Mouse (Mus musculus) heart, embryonic 10.5 days (tissue): ENCODE results near the gene Prss57. TPM values are rescaled to one million over a fixed set of nuclear protein-coding genes. Genes with fewer than 3 reads are reported as not detected.
A peak's percentile ranks its signal among the peaks of the same experiment; 100 is the strongest.

Experiments used
- DNase-seq: peaks from one replicate; pipeline ENCODE4 v3.0.0-alpha.2; 2017; ENCODE audit warnings: low spot score
- H3K27ac ChIP-seq: fragments of 300-500 bp; sonication (generic); 2 replicates; pipeline ENCODE4 v1.5.1; 2016; ENCODE audit warnings: mild to moderate bottlenecking
- H3K27me3 ChIP-seq: fragments of 300-500 bp; sonication (generic); 2 replicates; pipeline ENCODE4 v1.6.1; 2016; ENCODE audit warnings: mild to moderate bottlenecking; ENCODE audit not compliant: poor library complexity, insufficient read depth, severe bottlenecking
- H3K36me3 ChIP-seq: fragments of 300-500 bp; sonication (generic); 2 replicates; pipeline ENCODE4 v1.6.1; 2016; ENCODE audit warnings: mild to moderate bottlenecking, moderate library complexity
- H3K4me1 ChIP-seq: fragments of 300-500 bp; sonication (generic); 2 replicates; pipeline ENCODE4 v1.6.1; 2016; ENCODE audit warnings: mild to moderate bottlenecking
- H3K4me3 ChIP-seq: fragments of 300-500 bp; sonication (generic); 2 replicates; pipeline ENCODE4 v1.5.1; 2016; ENCODE audit warnings: mild to moderate bottlenecking, moderate library complexity
- H3K9me3 ChIP-seq: fragments of 300-500 bp; sonication (generic); 2 replicates; pipeline ENCODE4 v1.6.1; 2016; ENCODE audit warnings: mild to moderate bottlenecking, moderate library complexity
- WGBS: fragments of 180-500 bp; shearing (Covaris S2); methylation state at CpG from one replicate; pipeline ENCODE4 v1.1.7; 2016; 5-methylcytosine and 5-hydroxymethylcytosine counted together
- polyA plus RNA-seq: library from polyadenylated mRNA; unstranded; fragments of >200 nt; fragmentation: Nextera tagmentation; extraction: Ambion mirVana; gene quantifications from 2 replicates; pipeline ENCODE4 v1.2.1, GENCODE M21; 2016

Prss57 gene
- polyA plus RNA-seq, 1 experiment from 2014 or later, result not detected

DNA sequence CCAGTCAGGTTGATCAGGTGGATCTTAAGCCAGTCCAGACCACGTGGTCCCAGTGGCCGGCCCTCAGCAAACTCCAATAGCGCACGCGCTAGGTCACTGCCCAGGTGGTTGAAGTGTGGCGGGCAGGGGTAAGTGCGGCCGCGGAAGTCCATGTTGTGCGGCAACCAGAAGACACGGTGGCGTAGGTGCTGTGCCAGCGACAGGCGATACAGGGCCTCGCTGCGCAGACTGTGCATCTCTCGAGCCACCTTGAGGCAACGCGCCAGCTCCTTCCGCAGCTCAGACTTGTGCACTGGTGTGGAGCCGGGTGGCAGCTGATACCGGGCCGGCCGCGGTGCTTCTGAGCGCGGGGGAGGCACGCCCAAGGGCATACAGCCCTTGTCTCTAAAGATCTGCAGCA lies 51.5 kb downstream of the Prss57 start:
- H3K9me3 ChIP-seq, result peaks cover 61% of the 10 kb centered on the region
- no peak for DNase-seq
- peaks cover 98% of the 10 kb centered on the region for H3K36me3 ChIP-seq
- H3K4me1 ChIP-seq, result peaks cover 11% of the 10 kb centered on the region
- H3K27ac ChIP-seq, result no peak overlapping the region
- 0 out of 2 replicates have a peak overlapping the region, but pooled peaks have one; percentile 12 for H3K4me3 ChIP-seq
- 96% methylated on average over 28 of the region's 28 CpGs for WGBS
- H3K27me3 ChIP-seq, result peaks cover 38% of the 10 kb centered on the region

DNA sequence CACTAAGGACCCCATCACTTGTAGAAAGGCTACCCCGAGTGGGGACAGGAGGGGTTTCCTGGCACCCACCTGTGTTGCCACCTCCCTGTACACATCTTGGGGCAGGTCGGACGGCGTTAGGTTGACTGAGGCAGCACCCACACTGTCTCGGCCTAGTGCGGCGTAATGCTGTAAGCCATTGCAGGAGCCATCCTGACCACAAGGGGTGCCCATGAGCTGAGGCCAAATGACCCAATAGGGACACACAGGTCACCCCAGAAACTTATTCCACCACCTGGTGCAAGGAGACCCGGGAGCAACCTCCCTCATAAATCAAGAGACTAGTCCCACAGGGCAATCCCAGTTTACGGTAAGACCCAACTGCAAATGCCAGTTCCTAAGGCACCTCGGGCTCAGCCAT lies 52.5 kb downstream of the Prss57 start:
- Histone ChIP-seq H3K36me3 (peaks cover 96% of the 10 kb centered on the region), H3K9me3 (peaks cover 61% of the 10 kb centered on the region), H3K27ac (no peak overlapping the region), H3K4me3 (no peak overlapping the region), H3K4me1 (peaks cover 11% of the 10 kb centered on the region), H3K27me3 (peaks cover 44% of the 10 kb centered on the region)
- no peak for DNase-seq
- 88% methylated on average over 10 of the region's 10 CpGs for WGBS

DNA sequence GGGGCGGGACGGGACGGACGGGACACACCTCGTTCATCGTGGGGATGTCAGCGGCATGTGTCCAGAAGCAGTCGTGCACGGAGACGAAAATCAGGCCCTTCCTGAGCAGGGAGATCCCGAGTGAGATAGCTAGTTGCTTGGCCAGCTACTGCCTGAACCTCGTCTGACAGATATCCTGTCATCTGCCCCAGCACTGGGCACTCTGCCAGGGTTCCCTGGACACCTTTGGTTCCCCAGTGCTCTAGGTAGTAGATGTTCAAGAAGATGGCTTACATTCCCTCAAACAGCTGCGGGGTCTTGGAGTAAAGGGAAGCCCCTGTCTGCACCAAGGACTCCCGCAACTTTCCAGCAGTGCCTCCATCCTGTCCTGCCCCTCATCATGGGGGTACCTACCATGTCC lies 54.1 kb downstream of the Prss57 start:
- DNase-seq, result no peak
- Histone ChIP-seq H3K27ac (no peak overlapping the region), H3K4me1 (peaks cover 11% of the 10 kb centered on the region), H3K4me3 (no peak overlapping the region), H3K9me3 (peaks cover 61% of the 10 kb centered on the region), H3K36me3 (peaks cover 81% of the 10 kb centered on the region), H3K27me3 (peaks cover 44% of the 10 kb centered on the region)
- WGBS, result 90% methylated on average over 14 of the region's 14 CpGs

DNA sequence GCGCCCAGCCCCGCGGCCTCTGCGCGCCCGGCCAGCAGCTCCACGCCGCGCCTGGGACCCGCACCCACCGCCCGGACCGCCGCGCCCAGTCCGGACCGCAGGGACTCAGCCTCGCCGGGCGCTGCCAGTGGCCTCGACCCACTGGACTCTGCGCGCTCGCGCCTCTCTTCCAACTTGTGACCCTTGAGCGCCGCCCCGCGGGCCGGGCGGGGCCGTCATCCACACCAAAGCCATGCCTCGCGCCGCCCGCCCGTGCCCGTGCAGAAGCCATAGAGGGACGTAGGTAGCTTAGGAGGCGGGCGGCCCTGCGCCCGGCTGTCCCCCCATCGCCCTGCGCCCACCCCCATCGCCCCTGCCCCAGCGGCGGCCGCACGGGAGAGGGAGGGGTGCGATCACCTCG lies 55.4 kb downstream of the Prss57 start:
- WGBS, result 21% methylated on average over 52 of the region's 52 CpGs
- Histone ChIP-seq H3K27ac (peak overlapping the region; percentile 17; the same call in 1 of the 2 replicates), H3K27me3 (peaks cover 44% of the 10 kb centered on the region), H3K36me3 (peaks cover 68% of the 10 kb centered on the region), H3K9me3 (peaks cover 51% of the 10 kb centered on the region), H3K4me3 (peak overlapping the region; percentile 44), H3K4me1 (peaks cover 11% of the 10 kb centered on the region)
- DNase-seq, result no peak

DNA sequence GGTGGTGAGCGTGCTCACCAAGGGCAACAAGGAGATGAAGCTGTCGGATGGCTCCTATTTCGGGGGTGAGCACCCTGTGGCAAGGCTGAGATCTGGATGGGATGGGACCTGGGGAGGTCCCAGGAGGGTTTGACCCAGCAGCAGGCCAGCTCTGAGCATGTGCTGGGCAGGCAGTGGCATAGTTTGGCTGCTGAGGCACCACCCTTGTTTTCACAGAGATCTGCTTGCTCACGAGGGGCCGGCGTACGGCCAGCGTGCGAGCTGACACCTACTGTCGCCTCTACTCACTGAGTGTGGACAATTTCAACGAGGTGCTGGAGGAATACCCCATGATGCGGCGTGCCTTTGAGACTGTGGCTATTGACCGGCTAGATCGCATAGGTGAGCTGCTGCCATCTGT lies 56.9 kb downstream of the Prss57 start:
- Histone ChIP-seq H3K27ac (no peak overlapping the region), H3K9me3 (peaks cover 36% of the 10 kb centered on the region), H3K36me3 (peaks cover 53% of the 10 kb centered on the region), H3K4me3 (no peak overlapping the region), H3K27me3 (peaks cover 47% of the 10 kb centered on the region), H3K4me1 (peaks cover 11% of the 10 kb centered on the region)
- no peak for DNase-seq
- 81% methylated on average over 15 of the region's 15 CpGs for WGBS

- Histone ChIP-seq H3K4me3 (no peak overlapping the region), H3K27ac (no peak overlapping the region), H3K27me3 (peaks cover 50% of the 10 kb centered on the region), H3K9me3 (peaks cover 24% of the 10 kb centered on the region), H3K36me3 (peaks cover 39% of the 10 kb centered on the region), H3K4me1 (peaks cover 16% of the 10 kb centered on the region)
- 93% methylated on average over 1 of the region's 1 CpGs for WGBS
- no peak for DNase-seq
These were observed 58.3 kb downstream of the Prss57 start for GRCm38 (mm10) chr10:79732500-79732899.

Other genes with a start within 250 kb of the Prss57 start
- 46.6 and 53.9 TPM in 2 replicates for gene Mier2, start 235.8 kb downstream of the Prss57 start, polyA plus RNA-seq
- not detected in 2 replicates for gene Theg, start 203.6 kb downstream of the Prss57 start, polyA plus RNA-seq
- not detected in 2 replicates for gene C2cd4c, start 176.9 kb downstream of the Prss57 start, polyA plus RNA-seq
- 2.7 and 6.3 TPM in 2 replicates for gene Shc2, start 153.0 kb downstream of the Prss57 start, polyA plus RNA-seq
- not detected in 2 replicates for gene Odf3l2, start 145.2 kb downstream of the Prss57 start, polyA plus RNA-seq
- 0.38 and 1.3 TPM in 2 replicates for gene Madcam1, start 126.4 kb downstream of the Prss57 start, polyA plus RNA-seq
- gene Tpgs1, start 121.6 kb downstream of the Prss57 start, polyA plus RNA-seq, result 52.3 and 59.4 TPM in 2 replicates
- gene Cdc34, start 108.8 kb downstream of the Prss57 start, polyA plus RNA-seq, result 188 and 215 TPM in 2 replicates
- 0.46 and 0.54 TPM in 2 replicates for gene Gzmm, start 101.9 kb downstream of the Prss57 start, polyA plus RNA-seq
- 1,251 and 1,319 TPM in 2 replicates for gene Bsg, start 86.5 kb downstream of the Prss57 start, polyA plus RNA-seq
- gene Hcn2, start 74.3 kb downstream of the Prss57 start, polyA plus RNA-seq, result not detected in 2 replicates
- gene Polrmt, start 44.4 kb downstream of the Prss57 start, polyA plus RNA-seq, result 39.8 and 42.5 TPM in 2 replicates
- gene Fgf22, start 35.9 kb downstream of the Prss57 start, polyA plus RNA-seq, result 0.11 and 0.16 TPM in 2 replicates
- 84.4 and 113 TPM in 2 replicates for gene Rnf126, start 24.0 kb downstream of the Prss57 start, polyA plus RNA-seq
- gene Fstl3, start 13.7 kb downstream of the Prss57 start, polyA plus RNA-seq, result 7.9 and 8.0 TPM in 2 replicates
- 80.7 and 83.1 TPM in 2 replicates for gene Palm, start 2.6 kb upstream of the Prss57 start, polyA plus RNA-seq
- gene Misp, start 30.0 kb upstream of the Prss57 start, polyA plus RNA-seq, result 0.21 and 0.82 TPM in 2 replicates
- 174 and 264 TPM in 2 replicates for gene Ptbp1, start 63.5 kb upstream of the Prss57 start, polyA plus RNA-seq
- 2.4 and 7.8 TPM in 2 replicates for gene Prtn3, start 83.5 kb upstream of the Prss57 start, polyA plus RNA-seq
- gene Plppr3, start 83.7 kb upstream of the Prss57 start, polyA plus RNA-seq, result 16.2 and 36.9 TPM in 2 replicates
- gene Elane, start 95.3 kb upstream of the Prss57 start, polyA plus RNA-seq, result 0.14 and 0.15 TPM in 2 replicates
- gene Cfd, start 99.9 kb upstream of the Prss57 start, polyA plus RNA-seq, result not detected in 2 replicates
- 51.9 and 54.4 TPM in 2 replicates for gene Med16, start 118.0 kb upstream of the Prss57 start, polyA plus RNA-seq
- gene Gm26602, start 119.9 kb upstream of the Prss57 start, polyA plus RNA-seq, result 1.4 and 4.0 TPM in 2 replicates
- 0.31 and 0.33 TPM in 2 replicates for gene Kiss1r, start 126.0 kb upstream of the Prss57 start, polyA plus RNA-seq
- 88.7 and 96.0 TPM in 2 replicates for gene R3hdm4, start 130.2 kb upstream of the Prss57 start, polyA plus RNA-seq
- gene Arid3a, start 136.1 kb upstream of the Prss57 start, polyA plus RNA-seq, result 12.5 and 16.4 TPM in 2 replicates
- gene Wdr18, start 169.2 kb upstream of the Prss57 start, polyA plus RNA-seq, result 127 and 155 TPM in 2 replicates
- 0.30 and 0.34 TPM in 2 replicates for gene Grin3b, start 179.8 kb upstream of the Prss57 start, polyA plus RNA-seq
- gene Tmem259, start 193.4 kb upstream of the Prss57 start, polyA plus RNA-seq, result 12.7 and 16.4 TPM in 2 replicates
- 408 and 456 TPM in 2 replicates for gene Cnn2, start 197.6 kb upstream of the Prss57 start, polyA plus RNA-seq
- 2.8 and 4.1 TPM in 2 replicates for gene Abca7, start 205.5 kb upstream of the Prss57 start, polyA plus RNA-seq
- 12.0 and 16.7 TPM in 2 replicates for gene Arhgap45, start 225.7 kb upstream of the Prss57 start, polyA plus RNA-seq
- 181 and 233 TPM in 2 replicates for gene Polr2e, start 248.8 kb upstream of the Prss57 start, polyA plus RNA-seq